Mouse (Mus musculus): ENCODE measurements around the gene Sema6d.

Sema6d gene

GRCm38 (mm10) chr2:124089813-124090230, at the start of gene Sema6d:
Sema6d (plus strand) TSS chr2:124089969.
- DNase-seq: no peak

GRCm38 (mm10) chr2:124059910-124060309, 29.9 kb upstream of the Sema6d start:
- no peak for DNase-seq

- DNase-seq: no peak
These were observed 21.4 kb upstream of the Sema6d start for GRCm38 (mm10) chr2:124068380-124068779.

GRCm38 (mm10) chr2:124070664-124071063, 19.1 kb upstream of the Sema6d start:
- no peak for DNase-seq

- DNase-seq: no peak
These were observed 18.4 kb upstream of the Sema6d start for GRCm38 (mm10) chr2:124071380-124071779.

GRCm38 (mm10) chr2:124090231-124091141, 717 bp downstream of the Sema6d start:
- DNase-seq: peak; percentile 26

- DNase-seq: no peak
These were observed 9.9 kb downstream of the Sema6d start for GRCm38 (mm10) chr2:124099697-124100096.

GRCm38 (mm10) chr2:124100486-124101200, 10.9 kb downstream of the Sema6d start:
- peak; percentile 49 for DNase-seq

- no peak for DNase-seq
These were observed 11.4 kb downstream of the Sema6d start for GRCm38 (mm10) chr2:124101201-124101517.

GRCm38 (mm10) chr2:124101580-124101979, 11.8 kb downstream of the Sema6d start:
- DNase-seq: no peak

GRCm38 (mm10) chr2:124103277-124103676, 13.5 kb downstream of the Sema6d start:
- peak; percentile 21 for DNase-seq

- DNase-seq: peak; percentile 51
These were observed 28.9 kb downstream of the Sema6d start for GRCm38 (mm10) chr2:124118469-124119243.

- DNase-seq: no peak
These were observed 30.6 kb downstream of the Sema6d start for GRCm38 (mm10) chr2:124120355-124120754.

GRCm38 (mm10) chr2:124121539-124121938, 31.8 kb downstream of the Sema6d start:
- DNase-seq: no peak

- DNase-seq: no peak
These were observed 35.7 kb downstream of the Sema6d start for GRCm38 (mm10) chr2:124125504-124125903.

- DNase-seq: no peak
These were observed 37.1 kb downstream of the Sema6d start for GRCm38 (mm10) chr2:124126853-124127252.

GRCm38 (mm10) chr2:124130876-124131275, 41.1 kb downstream of the Sema6d start:
- no peak for DNase-seq

GRCm38 (mm10) chr2:124141510-124142044, 51.8 kb downstream of the Sema6d start:
- DNase-seq: no peak

GRCm38 (mm10) chr2:124145528-124145927, 55.8 kb downstream of the Sema6d start:
- no peak for DNase-seq

GRCm38 (mm10) chr2:124158158-124158557, 68.4 kb downstream of the Sema6d start:
- DNase-seq: no peak

GRCm38 (mm10) chr2:124162001-124162599, 72.3 kb downstream of the Sema6d start:
- no peak for DNase-seq

- no peak for DNase-seq
These were observed 78.6 kb downstream of the Sema6d start for GRCm38 (mm10) chr2:124168411-124168810.
